Mouse (Mus musculus): ENCODE measurements at regions not wholly inside any gene's neighbourhood (a gene's known extent, or its start where the extent isn't known, plus 50 kb on each side); places are given as distances from the start of the nearest gene placed in this dataset.

- no peak for TF ChIP-seq CTCF (IDR thresholded peaks at IDR 0.05; ENCODE audit: low read depth, low read length)
- no peak for TF ChIP-seq GATA1 (IDR thresholded peaks at IDR 0.05; ENCODE audit: borderline replicate concordance, low read length)
- TF ChIP-seq TAL1 (conservative IDR thresholded peaks at IDR 0.05; ENCODE audit: low read depth, low read length) = no peak
- TF ChIP-seq POLR2AphosphoS5 (IDR thresholded peaks at IDR 0.05; ENCODE audit: insufficient replicate concordance, low read depth, low read length) = no peak
These were observed 130.2 kb upstream of the Rhobtb1 start for GRCm38 (mm10) chr10:69020811-69021743.

All from G1E (cell line).